Mouse (Mus musculus) E14TG2a.4 (cell line): ENCODE measurements around the gene Cmtm2b.

Experiments
- CTCF ChIP-seq: conservative IDR thresholded peaks from 2 replicates; pipeline ENCODE4 v1.5.1; 2014; ENCODE audit warnings: low read length
- NANOG ChIP-seq: IDR thresholded peaks from 2 replicates; pipeline ENCODE4 v1.6.1; 2014; ENCODE audit warnings: borderline replicate concordance, low read length, mixed read lengths
- POU5F1 ChIP-seq: IDR thresholded peaks from 2 replicates; pipeline ENCODE4 v1.6.1; 2014; ENCODE audit warnings: low read length, borderline replicate concordance

- TF ChIP-seq CTCF: no peak
- TF ChIP-seq NANOG: no peak
- TF ChIP-seq POU5F1: no peak
These were observed 11.8 kb downstream of the Cmtm2b start for GRCm38 (mm10) chr8:104333786-104334185.
